Mouse (Mus musculus) spleen, adult 2 months (tissue): Measurements from ENCODE around the gene Car6.

Source experiments
- CTCF ChIP-seq: fragments of 200-500 bp; IDR thresholded peaks from 2 replicates; pipeline ENCODE4 v1.5.1; 2011; ENCODE audit warnings: mild to moderate bottlenecking, inconsistent platforms; ENCODE audit not compliant: insufficient read depth, insufficient read length, insufficient replicate concordance; ENCODE audit errors: extremely low read depth
- POLR2A ChIP-seq: fragments of 200-500 bp; IDR thresholded peaks from 2 replicates; pipeline ENCODE4 v1.6.1; 2011; ENCODE audit warnings: low read depth, low read length, inconsistent platforms

GRCm38 (mm10) chr4:150138084-150138543, 63.0 kb downstream of the Car6 start:
- TF ChIP-seq CTCF (no peak), POLR2A (no peak)
